Mouse (Mus musculus): ENCODE measurements at regions not wholly inside any gene's neighbourhood (a gene's known extent, or its start where the extent isn't known, plus 50 kb on each side); places are given as distances from the start of the nearest gene placed in this dataset.

DNA sequence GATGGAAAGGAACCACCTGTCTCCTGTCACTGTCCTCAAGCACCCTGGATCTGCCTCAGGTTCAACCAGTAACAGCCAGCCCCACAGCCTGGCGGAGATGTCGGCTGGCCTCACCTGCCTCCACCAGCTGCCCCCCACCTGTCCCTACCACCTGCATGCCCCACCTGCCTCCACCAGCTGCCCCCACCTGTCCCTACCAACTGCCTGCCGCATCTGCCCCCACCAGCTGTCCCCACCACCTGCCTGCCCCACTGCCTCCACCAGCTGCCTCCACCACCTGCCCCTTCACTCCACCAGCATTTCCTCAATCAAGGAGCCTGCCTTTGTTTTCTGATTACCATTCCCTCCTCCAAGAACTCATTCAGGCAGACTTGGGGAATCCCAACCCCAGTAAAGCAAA, 68.9 kb upstream of the Smyd2 start:
- DNase-seq (ENCODE audit: low read depth, low spot score): no peak

DNA sequence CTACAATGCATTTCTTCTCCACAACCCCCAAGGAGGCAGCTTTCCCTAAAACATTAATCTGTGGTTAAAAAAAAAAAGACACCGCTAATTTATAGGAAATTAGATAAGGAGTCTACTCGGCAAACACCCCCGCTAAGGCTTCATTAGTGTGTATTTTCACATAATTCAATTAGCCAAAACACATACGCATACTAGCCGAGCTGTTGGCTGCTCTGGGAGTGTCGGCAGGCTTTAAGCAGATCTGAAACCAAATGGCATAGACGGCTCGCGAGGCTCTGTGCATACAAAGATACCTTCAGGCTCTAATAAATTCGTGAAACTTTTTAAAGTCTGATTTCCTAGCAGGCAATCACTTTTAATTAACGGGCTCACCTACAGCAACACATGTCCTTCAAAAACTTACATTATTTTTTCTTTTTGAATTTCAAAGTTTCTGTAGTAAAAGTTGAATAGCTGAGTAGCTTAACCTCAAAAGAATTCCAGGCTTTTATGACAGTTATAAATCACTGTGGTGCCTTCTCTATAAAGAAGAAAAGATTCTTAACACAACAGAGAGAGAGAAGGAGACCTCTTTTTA, 68.0 kb upstream of the Smyd2 start:
- no peak for DNase-seq (ENCODE audit: low read depth, low spot score)

DNA sequence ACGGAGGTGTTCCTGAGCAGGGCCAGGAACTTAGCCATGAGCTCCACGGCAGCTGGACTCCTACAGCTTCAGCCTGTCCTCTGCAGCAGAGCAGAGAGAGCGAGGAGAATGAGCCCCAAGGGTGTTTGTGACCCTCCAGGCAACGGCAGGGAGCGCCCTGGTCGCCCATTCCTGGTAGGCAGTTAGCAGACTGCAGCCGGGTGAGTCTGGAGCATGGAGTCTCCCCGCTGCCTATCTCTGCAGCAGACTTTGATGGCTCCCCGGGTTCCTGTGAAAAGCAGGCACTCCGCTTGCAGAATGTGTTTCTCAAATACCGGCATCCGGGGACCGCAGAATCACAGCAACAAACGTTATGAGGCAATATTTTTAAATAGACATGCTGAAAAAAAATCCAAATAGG, 67.2 kb upstream of the Smyd2 start:
- DNase-seq (ENCODE audit: low read depth, low spot score): no peak

DNA sequence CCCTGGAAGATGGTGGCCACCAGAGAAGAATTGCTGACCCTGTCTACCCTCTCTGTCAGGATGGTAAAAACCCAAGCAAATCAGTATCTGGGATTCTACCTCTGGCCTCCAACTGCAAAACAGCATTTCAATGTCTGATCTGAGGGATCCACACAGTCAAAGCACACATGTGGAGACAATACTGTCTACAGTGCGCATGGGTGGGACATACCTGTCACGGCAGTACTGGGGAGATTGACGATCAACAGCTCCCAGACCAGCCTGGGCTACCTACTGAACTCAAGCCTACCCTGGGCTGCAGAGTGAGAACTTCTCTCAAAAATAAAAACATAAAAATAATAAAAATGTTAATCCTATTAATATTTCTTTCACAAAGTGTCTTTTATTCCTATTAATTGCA, 66.7 kb upstream of the Smyd2 start:
- DNase-seq (ENCODE audit: low read depth, low spot score): no peak

DNA sequence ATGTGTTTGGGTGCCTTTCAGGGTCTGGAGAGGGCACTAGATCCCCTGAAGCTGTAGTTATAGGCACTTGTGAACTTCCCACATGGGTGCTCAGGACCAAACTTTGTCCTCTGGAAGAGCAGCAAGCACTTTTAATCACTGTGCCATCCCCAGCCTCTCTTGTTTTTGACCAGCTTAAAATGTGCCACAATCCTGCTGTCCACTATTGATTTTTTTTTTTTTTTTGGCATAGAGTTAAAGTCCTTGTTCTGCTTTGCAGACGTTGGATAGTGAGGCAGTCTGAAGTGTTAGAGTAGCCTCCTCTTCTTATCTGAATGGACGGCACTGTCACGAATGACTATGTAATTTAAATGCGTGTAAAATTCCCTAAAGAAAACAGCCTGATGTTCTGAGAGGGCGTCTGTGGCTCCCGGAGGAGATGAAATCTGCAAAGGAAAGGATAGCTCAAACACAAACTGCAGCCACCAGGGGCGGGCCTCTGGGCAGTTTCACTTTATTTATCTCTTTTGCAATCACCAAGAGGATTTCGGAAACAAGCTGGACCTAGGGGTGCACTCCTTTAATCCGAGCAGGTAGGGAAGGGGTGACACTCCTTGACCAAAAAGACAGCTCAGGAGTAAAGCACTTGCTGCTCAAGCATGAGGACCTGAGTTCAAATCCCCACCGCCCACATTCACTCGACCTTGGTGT, 63.5 kb upstream of the Smyd2 start:
- DNase-seq (ENCODE audit: low read depth, low spot score): no peak

DNA sequence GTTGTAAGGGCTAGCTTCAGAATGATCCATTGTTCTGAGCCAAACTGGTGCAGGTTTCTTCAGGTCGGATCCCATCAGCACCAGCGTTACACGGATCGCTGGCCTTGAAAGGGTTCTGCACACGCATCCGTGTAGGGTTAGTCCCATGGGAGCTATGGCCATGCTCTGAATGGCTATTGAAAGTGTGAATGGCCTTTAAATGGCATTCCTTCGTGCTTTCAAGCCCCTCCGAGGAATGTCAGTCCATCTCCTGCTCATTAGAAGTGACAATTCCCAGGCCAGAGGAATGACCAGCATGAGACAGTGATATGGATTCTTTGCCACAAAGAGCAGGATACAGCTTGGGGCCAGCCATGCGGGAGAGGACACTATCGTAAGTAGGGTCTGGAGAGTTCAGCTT, 56.1 kb upstream of the Smyd2 start:
- DNase-seq (ENCODE audit: low read depth, low spot score): no peak

DNA sequence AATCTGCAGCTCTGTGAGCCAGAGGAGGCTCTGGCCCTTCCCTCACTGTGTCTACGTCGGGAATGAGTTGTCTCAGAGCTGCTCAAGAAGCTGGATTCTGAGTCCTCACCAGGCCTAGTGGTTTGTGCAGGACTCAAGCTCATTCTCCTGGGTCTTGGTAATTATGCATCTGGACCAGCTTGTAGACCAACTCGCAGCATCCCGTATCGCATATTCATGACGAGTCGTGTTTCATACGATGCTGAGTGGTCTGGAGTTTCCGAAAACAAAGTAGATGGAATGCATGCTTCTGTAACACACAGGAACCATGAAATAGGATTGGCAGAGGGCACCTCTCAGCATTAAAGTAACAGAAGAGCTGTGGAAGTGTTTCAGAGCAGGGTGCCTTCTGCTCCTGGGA, 53.5 kb upstream of the Smyd2 start:
- no peak for DNase-seq (ENCODE audit: low read depth, low spot score)

DNA sequence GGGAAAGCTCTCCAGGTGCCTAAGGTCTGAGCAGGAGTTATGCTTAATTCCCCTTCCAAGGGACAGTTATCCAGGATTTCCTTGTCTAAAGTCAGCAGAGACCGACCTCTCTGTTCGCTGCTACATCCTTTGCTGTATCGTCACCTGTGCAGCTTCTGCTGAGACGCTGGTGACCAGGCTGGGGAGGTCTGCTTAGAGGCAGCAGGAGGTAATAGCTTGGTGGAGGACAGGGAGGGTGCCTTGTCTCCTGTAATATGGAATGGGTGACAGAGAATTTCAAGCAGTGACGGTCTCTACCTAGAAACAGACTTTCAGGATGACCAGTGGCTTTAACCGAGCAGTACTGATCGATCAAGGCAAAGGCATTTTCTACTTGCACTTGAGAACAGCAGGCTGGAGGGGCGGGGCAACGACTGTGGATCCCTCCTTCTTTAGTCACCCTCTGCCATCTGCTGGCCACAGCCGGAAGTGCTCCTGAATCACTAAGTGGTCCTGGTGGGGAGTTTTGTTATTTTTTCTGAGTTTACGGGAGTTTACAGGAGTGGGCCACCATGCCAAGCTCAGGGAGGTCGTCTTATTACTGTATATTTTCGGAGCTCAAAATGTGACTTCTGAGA, 50.7 kb upstream of the Smyd2 start:
- DNase-seq (ENCODE audit: low read depth, low spot score): peak; percentile 64
